Mouse (Mus musculus) Patski (cell line): Measurements from ENCODE around the gene Sv2a. TPM values are rescaled to one million over a fixed set of nuclear protein-coding genes. Genes with fewer than 3 reads are reported as not detected.

ENCODE experiments used
- ATAC-seq: fragments of 100-300 bp; one replicate; pipeline ENCODE4 v1.8.0; 2021
- CTCF ChIA-PET: fragments of 350-600 bp; sonication (Branson Sonifier 250); formaldehyde crosslinking; loops from one replicate; lab custom pipeline; 2022; ENCODE audit warnings: inconsistent platforms; lab: Charles Lee
- POLR2A ChIA-PET: fragments of 350-600 bp; sonication (Branson Sonifier 250); formaldehyde crosslinking; loops from one replicate; lab custom pipeline; 2022; ENCODE audit warnings: antibody characterized with exemption, inconsistent platforms; lab: Charles Lee
- DNase-seq: peaks from one replicate; pipeline ENCODE4 v3.0.0-alpha.2; 2011; ENCODE audit warnings: low read depth, low spot score
- H3K27me3 ChIP-seq: fragments of 371-371 bp; one replicate; pipeline ENCODE4 v1.5.1; 2021
- CTCF ChIP-seq: fragments of 100-300 bp; IDR thresholded peaks from one replicate; pipeline ENCODE4 v1.5.1; 2021
- in situ Hi-C: fragments of 300-500 bp; cut with MboI; formaldehyde crosslinking; loops from 3 replicates; pipeline ENCODE4 v1.11.1; 2018; ENCODE audit warnings: low pct_unique_long_range_greater_than_20kb, mixed read lengths
- polyA plus RNA-seq: library from polyadenylated mRNA; unstranded; gene quantifications from one replicate; pipeline ENCODE4 v1.2.3, GENCODE M21; 2021

The Sv2a gene
- polyA plus RNA-seq, 1 experiment from 2014 or later = 13.8 TPM

DNA sequence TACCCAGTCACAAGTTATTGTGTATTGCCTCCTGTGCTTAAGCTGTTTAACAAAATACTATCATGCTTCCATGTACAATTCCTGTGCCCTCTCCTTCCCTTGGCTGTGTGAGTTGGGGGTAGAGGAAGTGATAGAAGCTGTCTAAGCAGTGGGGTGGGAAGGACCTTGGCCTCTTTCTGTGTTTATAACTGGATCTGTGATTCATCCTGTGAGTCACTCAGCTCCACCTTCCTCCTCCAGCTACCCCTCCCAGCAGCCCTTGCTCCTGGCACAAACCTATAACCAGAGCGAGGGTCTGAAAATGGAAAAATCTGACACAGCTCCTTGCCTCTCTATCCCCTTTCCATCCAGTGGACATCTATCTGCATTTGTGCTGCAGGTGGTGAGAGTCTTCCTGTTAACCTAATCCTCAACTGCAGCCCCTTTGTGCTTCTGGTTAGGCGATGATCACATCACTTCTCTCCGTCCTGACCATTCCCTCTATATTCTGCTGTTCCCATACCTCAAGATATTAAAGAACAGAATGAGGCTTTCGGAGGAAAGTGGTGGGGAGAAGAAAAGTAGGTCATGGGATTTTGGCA lies 20.6 kb upstream of the Sv2a start:
- ChIA-PET POLR2A (interaction anchor here (0.7 to 5.0 kb wide), 9 partner anchors 13 to 102 kb away, joined by 3 to 49 read pairs (median 7); partner anchors contain the start of genes Bola1, Hist2h2ab, Otud7b and Sf3b4), CTCF (interaction anchor here (0.9 to 4.3 kb wide), 15 partner anchors 9 to 99 kb away, joined by 3 to 26 read pairs (median 5); partner anchors contain the start of genes Bola1, Hist2h2ab and Sf3b4)
- in situ Hi-C loops = loop anchor here (10.0 kb wide), 1 partner anchor 496 kb away; no protein-coding TSS in a partner anchor
- H3K27me3 ChIP-seq = no peaks in the 10 kb centered on the region
- ATAC-seq = peak; percentile 83
- no peak for TF ChIP-seq CTCF
- peak; percentile 86 for DNase-seq

DNA sequence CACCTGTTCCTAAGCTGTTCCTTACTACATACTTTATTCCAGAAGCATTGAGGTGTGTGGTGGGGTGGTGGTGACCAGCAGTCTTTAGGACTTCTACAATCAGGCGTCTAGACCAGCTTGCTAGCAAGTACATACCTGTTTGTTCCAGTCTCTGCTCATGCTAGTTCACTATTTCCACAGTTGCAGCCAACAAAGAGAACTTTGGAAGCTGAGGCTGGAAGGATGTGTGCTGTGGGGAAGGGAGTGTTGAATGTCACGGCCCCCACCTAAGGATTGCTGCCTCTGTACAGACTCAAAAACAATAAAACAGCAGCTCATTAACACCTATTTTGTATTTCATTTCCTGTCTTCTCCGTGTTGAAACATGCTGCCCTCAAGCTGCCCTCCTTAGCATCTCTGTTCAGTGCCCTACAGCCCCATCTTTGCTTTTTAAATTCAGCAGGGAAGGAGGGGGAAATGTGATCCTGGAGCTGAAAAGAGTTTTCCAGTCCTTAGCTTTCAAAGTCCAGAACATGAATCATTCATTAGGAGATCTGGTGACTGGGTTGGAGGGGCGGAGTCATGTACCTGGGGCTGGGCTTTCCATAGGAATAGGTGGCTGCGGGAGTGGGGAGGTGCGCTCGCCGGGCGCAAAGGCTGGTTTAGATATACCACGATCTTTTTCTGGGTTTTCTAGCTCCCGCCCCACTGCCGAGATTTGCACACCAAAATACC lies 20.0 kb upstream of the Sv2a start:
- peak; percentile 76 for DNase-seq
- TF ChIP-seq CTCF = no peak
- no peaks in the 10 kb centered on the region for H3K27me3 ChIP-seq
- ATAC-seq = peak; percentile 34
- CTCF ChIA-PET = interaction anchor here (0.9 to 4.3 kb wide), 16 partner anchors 9 to 100 kb away, joined by 3 to 26 read pairs (median 5); partner anchors contain the start of genes Bola1, Hist2h2ab and Sf3b4
- in situ Hi-C loops = loop anchor here (10.0 kb wide), 1 partner anchor 496 kb away; no protein-coding TSS in a partner anchor
- POLR2A ChIA-PET = interaction anchor here (0.5 to 5.0 kb wide), 16 partner anchors 8 to 215 kb away, joined by 3 to 49 read pairs (median 6); partner anchors contain the start of genes Bola1, Hist2h2ab, Hist2h2ac and Hist2h2be

DNA sequence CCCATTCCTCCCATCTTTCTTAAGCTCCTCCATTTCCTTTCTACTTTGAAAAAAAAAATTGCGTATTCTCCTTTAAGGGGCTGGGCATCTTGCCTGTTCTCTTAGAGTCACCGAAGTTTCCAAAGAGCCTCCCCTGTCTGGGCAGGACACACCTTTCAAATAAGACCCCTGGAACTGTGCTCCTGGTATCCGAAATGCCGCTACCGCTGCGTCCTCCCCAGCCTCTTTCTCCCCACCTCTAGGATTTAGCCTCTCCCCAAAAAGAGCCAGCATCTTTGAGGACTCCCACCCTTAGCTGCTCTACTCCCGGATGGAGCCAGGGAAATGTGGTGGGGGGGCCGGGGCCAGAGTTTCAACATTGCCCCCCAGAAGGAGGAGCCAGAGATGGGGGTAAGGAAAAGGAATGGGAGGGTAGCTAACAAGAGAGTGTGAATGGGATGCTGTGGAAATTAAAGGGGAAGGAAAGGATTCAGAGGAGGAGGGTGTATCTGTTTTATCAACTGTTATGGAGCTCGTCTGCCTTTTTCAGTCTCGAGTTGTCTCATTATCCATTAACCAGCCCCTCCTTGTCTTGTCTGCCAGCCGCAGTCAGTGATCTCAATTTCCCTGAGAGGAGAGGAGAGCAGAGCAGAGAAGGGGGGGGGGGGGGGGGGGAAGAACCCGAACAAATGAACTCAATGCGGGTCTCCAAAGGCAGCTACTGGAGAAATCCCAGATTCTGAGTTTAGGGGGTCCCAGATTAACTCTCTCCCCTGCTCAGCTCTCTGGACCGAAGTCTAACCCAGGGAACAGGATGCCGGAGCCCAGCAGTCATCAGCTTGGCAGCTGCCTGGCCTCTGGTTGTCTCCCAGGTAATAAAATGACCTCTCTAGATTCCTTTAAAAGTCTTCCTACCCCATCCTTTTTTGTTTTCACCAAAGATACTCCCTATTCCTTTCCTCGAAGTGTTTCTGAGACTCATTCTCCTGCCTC lies 18.8 kb upstream of the Sv2a start, which contains the start of gene Mtmr11:
TSS of gene Mtmr11 (plus strand) at position 136 of the 972 bp plus-strand sequence.
- CTCF ChIA-PET = interaction anchor here (0.9 to 4.3 kb wide), 15 partner anchors 10 to 101 kb away, joined by 3 to 26 read pairs (median 5); partner anchors contain the start of genes Bola1, Hist2h2ab and Sf3b4
- POLR2A ChIA-PET = interaction anchor here (0.6 to 5.0 kb wide), 14 partner anchors 9 to 279 kb away, joined by 3 to 49 read pairs (median 6); partner anchors contain the start of genes Bola1, Hist2h2ab, Hist2h2ac and Hist2h2be
- H3K27me3 ChIP-seq = no peaks in the 10 kb centered on the region
- in situ Hi-C loops = loop anchor here (10.0 kb wide), 1 partner anchor 497 kb away; no protein-coding TSS in a partner anchor
- DNase-seq (peak; percentile 57), ATAC-seq (peak; percentile 47)
- no peak for TF ChIP-seq CTCF

DNA sequence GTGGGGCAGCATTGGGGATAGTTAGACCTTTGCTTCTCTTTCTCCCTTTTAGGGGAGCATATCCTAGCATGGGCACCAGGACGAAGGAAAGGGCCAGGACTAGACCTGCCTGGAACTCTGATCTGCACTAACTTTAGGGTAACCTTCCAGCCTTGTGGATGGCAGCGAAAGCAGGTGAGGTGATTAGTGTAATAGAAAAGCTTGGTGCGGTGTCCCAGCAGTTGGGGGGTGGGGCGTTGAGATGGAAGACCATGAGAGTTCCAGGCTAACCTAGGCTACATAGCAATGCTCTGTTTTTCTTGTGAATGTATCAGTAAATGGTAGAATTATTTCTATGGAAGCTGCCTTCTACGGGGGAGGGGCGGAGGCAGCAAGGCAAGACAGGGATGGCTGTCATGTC lies 17.9 kb upstream of the Sv2a start:
- no peak for TF ChIP-seq CTCF
- DNase-seq (no peak), ATAC-seq (no peak)
- in situ Hi-C loops = loop anchor here (10.0 kb wide), 1 partner anchor 498 kb away; no protein-coding TSS in a partner anchor
- no peaks in the 10 kb centered on the region for H3K27me3 ChIP-seq
- ChIA-PET CTCF (interaction anchor here (1.3 to 4.3 kb wide), 5 partner anchors 9 to 97 kb away, joined by 3 to 26 read pairs (median 17); partner anchors contain the start of genes Bola1, Hist2h2ab and Sf3b4), POLR2A (interaction anchor here (0.6 to 5.0 kb wide), 8 partner anchors 10 to 278 kb away, joined by 4 to 49 read pairs (median 12); partner anchors contain the start of genes Bola1, Hist2h2ab, Hist2h2ac and Hist2h2be)

DNA sequence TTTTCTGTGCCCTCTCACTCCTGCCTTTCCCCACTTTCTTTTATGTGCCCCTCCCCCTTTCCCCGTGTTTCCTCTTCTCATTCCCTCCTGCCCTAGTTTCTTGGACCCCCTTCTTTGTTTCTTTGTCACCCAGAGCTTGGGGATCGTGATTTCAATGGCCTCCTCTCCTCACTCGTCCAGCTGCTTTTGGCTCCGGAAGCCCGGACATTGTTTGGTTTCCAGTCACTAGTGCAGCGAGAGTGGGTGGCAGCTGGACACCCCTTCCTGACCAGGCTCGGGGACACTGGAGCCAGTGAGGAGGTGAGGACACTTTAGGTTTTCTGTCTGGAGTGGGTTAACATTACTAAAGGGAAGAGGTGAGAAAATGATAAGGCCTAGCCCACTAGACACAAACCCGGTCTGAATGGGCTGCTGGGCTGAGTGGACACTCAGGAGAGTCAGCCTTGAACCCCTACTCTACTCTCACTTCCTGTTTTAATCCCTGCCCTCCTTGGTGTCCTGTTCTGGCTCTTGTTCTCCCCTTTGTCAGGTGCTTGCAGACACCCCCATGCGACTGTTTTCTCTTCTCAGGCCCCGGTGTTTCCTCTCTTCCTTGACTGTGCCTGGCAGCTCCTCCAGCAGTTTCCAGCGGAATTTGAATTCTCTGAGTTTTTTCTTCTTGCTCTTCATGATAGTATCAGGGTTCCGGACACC lies 12.3 kb upstream of the Sv2a start:
- CTCF ChIA-PET = no interaction called here
- POLR2A ChIA-PET = interaction anchor here (2.0 kb wide), 1 partner anchor 51 kb away, joined by 8 read pairs; the partner anchor contains the start of genes Bola1 and Hist2h2ab
- DNase-seq (no peak), ATAC-seq (no peak)
- in situ Hi-C loops = loop anchor here (10.0 kb wide), 1 partner anchor 504 kb away; no protein-coding TSS in a partner anchor
- TF ChIP-seq CTCF = no peak
- no peaks in the 10 kb centered on the region for H3K27me3 ChIP-seq

DNA sequence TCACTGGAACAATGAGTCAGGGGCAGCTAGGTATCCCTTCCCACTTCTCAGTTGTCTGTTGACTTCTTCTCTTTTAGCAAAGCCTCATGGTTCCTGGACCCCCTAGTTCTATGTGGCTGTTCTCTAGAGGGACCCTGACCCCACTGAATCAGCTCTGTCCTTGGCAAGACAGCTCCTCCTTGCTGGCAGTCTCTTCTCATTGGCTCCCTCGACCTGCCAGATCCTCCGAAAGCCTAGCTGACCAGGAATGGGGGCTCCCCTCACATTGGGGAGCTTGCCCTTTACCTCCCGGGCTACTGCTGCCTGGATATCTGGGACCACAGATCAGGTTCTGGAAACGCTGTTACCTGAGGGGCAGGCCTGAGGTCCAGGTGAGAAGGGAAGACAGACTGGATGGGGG lies 10.7 kb upstream of the Sv2a start:
- H3K27me3 ChIP-seq = no peaks in the 10 kb centered on the region
- ATAC-seq = no peak
- ChIA-PET CTCF (interaction anchor here (1.0 to 3.7 kb wide), 6 partner anchors 8 to 107 kb away, joined by 3 to 17 read pairs (median 4); partner anchors contain the start of gene Mtmr11), POLR2A (interaction anchor here (0.8 to 2.0 kb wide), 3 partner anchors 49 to 83 kb away, joined by 3 to 8 read pairs (median 5); partner anchors contain the start of genes Bola1 and Hist2h2ab)
- DNase-seq = no peak
- in situ Hi-C loops = no loop called here
- TF ChIP-seq CTCF = no peak

DNA sequence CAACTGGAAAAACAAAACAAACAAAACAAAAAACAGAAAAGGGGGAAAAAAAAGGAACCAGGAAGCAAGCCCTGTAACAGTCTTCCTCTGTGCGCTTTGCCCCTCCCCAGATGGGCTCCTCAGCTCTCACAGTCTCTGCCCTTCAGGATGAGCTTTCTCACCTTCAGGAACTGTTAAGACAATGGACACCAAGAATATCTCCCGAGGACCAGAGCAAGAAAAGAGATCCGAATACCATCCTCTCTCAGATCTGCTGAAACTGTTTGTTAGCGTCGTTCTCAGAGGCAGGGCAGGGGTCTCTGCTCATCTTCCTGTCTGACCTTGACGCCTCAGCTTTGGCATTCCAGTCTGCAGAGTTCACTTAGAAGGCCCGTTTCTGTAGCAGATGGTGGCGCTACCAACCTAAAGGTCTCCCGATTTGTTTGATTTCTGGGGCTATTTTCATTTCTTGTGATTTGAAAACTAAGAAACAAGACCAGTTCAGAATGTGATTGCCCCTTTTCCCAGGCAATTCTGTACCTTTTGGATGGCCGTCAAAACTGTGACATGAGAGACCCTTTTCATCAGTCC lies 9.9 kb upstream of the Sv2a start:
- no peak for TF ChIP-seq CTCF
- POLR2A ChIA-PET = interaction anchor here (0.8 to 5.5 kb wide), 6 partner anchors 9 to 90 kb away, joined by 3 to 49 read pairs (median 7); partner anchors contain the start of genes Mtmr11 and Sv2a
- no peak for ATAC-seq
- no peaks in the 10 kb centered on the region for H3K27me3 ChIP-seq
- CTCF ChIA-PET = interaction anchor here (1.7 to 3.7 kb wide), 2 partner anchors 9 to 104 kb away, joined by 5 to 17 read pairs; partner anchors contain the start of gene Mtmr11
- no peak for DNase-seq
- in situ Hi-C loops = no loop called here

DNA sequence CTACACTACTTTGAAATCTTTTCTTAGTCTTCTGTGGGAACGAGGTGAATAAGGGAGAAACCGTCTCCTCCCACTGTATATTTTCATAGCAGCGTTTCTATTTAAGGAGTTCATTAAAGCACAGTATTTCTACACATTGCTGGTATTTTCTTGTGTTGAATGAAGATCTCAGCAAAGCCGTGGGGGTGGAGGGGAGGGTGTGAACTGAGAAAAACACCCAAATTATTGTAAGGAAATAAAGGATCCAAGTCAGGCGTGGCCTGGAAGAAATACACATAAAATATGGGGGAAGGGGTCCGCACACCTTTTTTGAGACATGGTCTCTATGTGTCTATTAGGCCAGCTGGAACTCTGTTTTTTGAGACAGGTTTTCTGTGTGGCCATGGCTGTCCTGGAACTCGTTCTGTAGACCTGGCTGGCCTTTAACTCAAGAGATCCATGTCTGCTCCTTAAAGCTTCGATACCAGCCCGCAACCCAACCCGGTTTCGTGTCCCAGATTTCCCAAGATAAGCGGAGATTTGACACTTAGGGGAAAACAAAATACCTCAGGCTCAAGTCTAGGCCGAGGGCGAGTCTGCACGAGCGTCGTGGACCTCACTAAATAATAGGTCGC lies 9.3 kb upstream of the Sv2a start:
- CTCF ChIA-PET = interaction anchor here (3.7 kb wide), 1 partner anchor 9 kb away, joined by 17 read pairs; the partner anchor contains the start of gene Mtmr11
- ATAC-seq = no peak
- H3K27me3 ChIP-seq = no peaks in the 10 kb centered on the region
- no peak for DNase-seq
- POLR2A ChIA-PET = interaction anchor here (1.0 to 5.5 kb wide), 5 partner anchors 10 to 91 kb away, joined by 3 to 49 read pairs (median 9); partner anchors contain the start of genes Mtmr11 and Sv2a
- in situ Hi-C loops = no loop called here
- no peak for TF ChIP-seq CTCF
